ENCODE assay signal across 12 mouse cellular contexts in genomic region chr5:103596467-103597146, GRCm38 (mm10). TPM values are rescaled to one million over a fixed set of nuclear protein-coding genes. Genes with fewer than 3 reads are reported as not detected.
DNase-seq lines count a peak whose midpoint lies in the region; ATAC-seq and TF ChIP-seq lines count a peak whose summit lies in the region.
"Had no signal": no experiment of that assay in that cellular context is flagged by ENCODE, and none has a peak within 500 bp of the region (broad histone marks: within the 10 kb centered on the region; RNA-seq: fewer than 3 reads in every experiment).

No protein-coding gene starts in this region.

- no peak for ATAC-seq in heart, embryonic 16.5 days (replicated peaks; ENCODE audit: extremely low read depth, insufficient read depth, low FRiP score)
- peak; percentile 84 for ATAC-seq in embryonic facial prominence, embryonic 14.5 days (ENCODE audit: low read depth)
- peak; percentile 72; the same call in 1 of the 2 replicates for ATAC-seq in forebrain, postnatal 0 days
- ATAC-seq in midbrain, embryonic 15.5 days (replicated peaks): peak; percentile 68
- no peak for ATAC-seq in kidney, embryonic 16.5 days (ENCODE audit: low FRiP score, low TSS enrichment)

- no peak for DNase-seq in heart, postnatal 36 days
- DNase-seq in embryonic facial prominence, embryonic 14.5 days (ENCODE audit: low spot score): peak; percentile 82
- peak; percentile 45 for DNase-seq in forebrain, postnatal 0 days
- no peak for DNase-seq in lung, postnatal 14 days
- DNase-seq: adrenal gland, adult 8-10 months had no signal

- no peak overlapping the region for H3K9ac ChIP-seq in heart, embryonic 16.5 days (ENCODE audit: low read length)
- H3K9ac ChIP-seq in embryonic facial prominence, embryonic 14.5 days (ENCODE audit: low read depth, low read length): no peak overlapping the region
- no peak overlapping the region for H3K9ac ChIP-seq in forebrain, postnatal 0 days
- no peak overlapping the region for H3K9ac ChIP-seq in midbrain, embryonic 15.5 days
- no peak overlapping the region for H3K9ac ChIP-seq in kidney, embryonic 16.5 days (replicated peaks; ENCODE audit: low read length)

- TF ChIP-seq CTCF in forebrain, postnatal 0 days (IDR thresholded peaks at IDR 0.05; ENCODE audit: low read depth): no peak

- WGBS in heart, embryonic 16.5 days: 79% methylated on average over 14 of the region's 14 CpGs
- 64% methylated on average over 14 of the region's 14 CpGs for WGBS in embryonic facial prominence, embryonic 14.5 days
- 54% methylated on average over 14 of the region's 14 CpGs for whole genome bisulfite sequencing in forebrain, postnatal 0 days
- 52% methylated on average over 14 of the region's 14 CpGs for WGBS in midbrain, embryonic 15.5 days
- 73% methylated on average over 14 of the region's 14 CpGs for WGBS in kidney, embryonic 16.5 days

- no peak overlapping the region for H3K4me3 ChIP-seq in heart, embryonic 16.5 days (ENCODE audit: low read length)
- no peak overlapping the region for H3K4me3 ChIP-seq in embryonic facial prominence, embryonic 14.5 days (ENCODE audit: low read depth, low read length)
- H3K4me3 ChIP-seq in forebrain, postnatal 0 days (ENCODE audit: low read depth, low read length): no peak overlapping the region
- H3K4me3 ChIP-seq in midbrain, embryonic 15.5 days: no peak overlapping the region
- H3K4me3 ChIP-seq in kidney, embryonic 16.5 days (ENCODE audit: low read length): no peak overlapping the region

- H3K27me3 ChIP-seq in heart, embryonic 16.5 days (ENCODE audit: control insufficient read depth, insufficient read depth, low read length): no peaks in the 10 kb centered on the region
- H3K27me3 ChIP-seq in embryonic facial prominence, embryonic 14.5 days (replicated peaks; ENCODE audit: control insufficient read depth, insufficient read depth, low read length): no peaks in the 10 kb centered on the region
- H3K27me3 ChIP-seq in forebrain, postnatal 0 days (ENCODE audit: insufficient read depth, low read length): no peaks in the 10 kb centered on the region
- no peaks in the 10 kb centered on the region for H3K27me3 ChIP-seq in midbrain, embryonic 15.5 days (replicated peaks)
- H3K27me3 ChIP-seq in kidney, embryonic 16.5 days (ENCODE audit: insufficient read depth, low read length): no peaks in the 10 kb centered on the region

- intact Hi-C loops in heart, postnatal 36 days (cut with DNase I): loop anchor here (5.0 kb wide), 1 partner anchor 56 kb away; no protein-coding TSS in a partner anchor

- H3K4me2 ChIP-seq in heart, embryonic 16.5 days (ENCODE audit: low read depth, low read length): no peak overlapping the region
- H3K4me2 ChIP-seq in embryonic facial prominence, embryonic 14.5 days (ENCODE audit: low read depth, low read length): no peak overlapping the region
- H3K4me2 ChIP-seq in forebrain, postnatal 0 days (ENCODE audit: low read depth): no peak overlapping the region
- H3K4me2 ChIP-seq in midbrain, embryonic 15.5 days: no peak overlapping the region
- no peak overlapping the region for H3K4me2 ChIP-seq in kidney, embryonic 16.5 days (replicated peaks; ENCODE audit: low read depth, low read length)

- peaks cover 26% of the 10 kb centered on the region for H3K4me1 ChIP-seq in heart, embryonic 16.5 days (ENCODE audit: control insufficient read depth, insufficient read depth, low read length)
- no peaks in the 10 kb centered on the region; the same call in 1 of the 2 replicates for H3K4me1 ChIP-seq in embryonic facial prominence, embryonic 14.5 days (ENCODE audit: control insufficient read depth, insufficient read depth, low read length)
- H3K4me1 ChIP-seq in forebrain, postnatal 0 days (ENCODE audit: insufficient read depth): peaks cover 7% of the 10 kb centered on the region; the same call in 1 of the 2 replicates
- H3K4me1 ChIP-seq in midbrain, embryonic 15.5 days: peaks cover 19% of the 10 kb centered on the region
- H3K4me1 ChIP-seq in kidney, embryonic 16.5 days (ENCODE audit: insufficient read depth, low read length): no peaks in the 10 kb centered on the region

- no peaks in the 10 kb centered on the region for H3K9me3 ChIP-seq in heart, embryonic 16.5 days (replicated peaks; ENCODE audit: control insufficient read depth, low read length)
- H3K9me3 ChIP-seq in embryonic facial prominence, embryonic 14.5 days (ENCODE audit: control insufficient read depth, low read length): no peaks in the 10 kb centered on the region
- H3K9me3 ChIP-seq in forebrain, postnatal 0 days (ENCODE audit: low read length): no peaks in the 10 kb centered on the region
- no peaks in the 10 kb centered on the region for H3K9me3 ChIP-seq in midbrain, embryonic 15.5 days
- H3K9me3 ChIP-seq in kidney, embryonic 16.5 days (ENCODE audit: low read length): no peaks in the 10 kb centered on the region

- peaks cover 3% of the 10 kb centered on the region; the same call in 1 of the 2 replicates for H3K36me3 ChIP-seq in heart, embryonic 16.5 days (ENCODE audit: control insufficient read depth, insufficient read depth)
- peaks cover 10% of the 10 kb centered on the region; the same call in 1 of the 2 replicates for H3K36me3 ChIP-seq in embryonic facial prominence, embryonic 14.5 days (ENCODE audit: control insufficient read depth, insufficient read depth, low read length)
- no peaks in the 10 kb centered on the region for H3K36me3 ChIP-seq in forebrain, postnatal 0 days (ENCODE audit: insufficient read depth)
- H3K36me3 ChIP-seq in midbrain, embryonic 15.5 days (replicated peaks): no peaks in the 10 kb centered on the region
- peaks cover 24% of the 10 kb centered on the region for H3K36me3 ChIP-seq in kidney, embryonic 16.5 days (ENCODE audit: insufficient read depth, low read length)
- H3K36me3 ChIP-seq: G1E had no signal

- H3K27ac ChIP-seq in heart, embryonic 16.5 days (ENCODE audit: low read length): peak overlapping the region; percentile 76
- peak overlapping the region; percentile 52 for H3K27ac ChIP-seq in embryonic facial prominence, embryonic 14.5 days (replicated peaks; ENCODE audit: low read depth, low read length)
- no peak overlapping the region for H3K27ac ChIP-seq in forebrain, postnatal 0 days (ENCODE audit: low read depth, low read length)
- H3K27ac ChIP-seq in midbrain, embryonic 15.5 days: peak overlapping the region; percentile 67
- H3K27ac ChIP-seq in kidney, embryonic 16.5 days (ENCODE audit: low read length): no peak overlapping the region

RNA-seq across cellular contexts. Expression of gene Slc10a6, which starts 32.6 kb away (rescaled TPM):
- polyA plus RNA-seq in heart, embryonic 16.5 days (2015; fragmentation: Nextera tagmentation; extraction: Ambion mirVana): 2.2 and 2.5 TPM in 2 replicates
- 1 to 10 TPM; 5.2 to 8.0 TPM for total RNA-seq in heart, postnatal 36 days (2021)
- polyA plus RNA-seq in embryonic facial prominence, embryonic 14.5 days (2014; fragmentation: Nextera tagmentation; extraction: Ambion mirVana): 1.4 and 1.6 TPM in 2 replicates
- 0.08 and 0.76 TPM in 2 replicates for total RNA-seq in forebrain, postnatal 0 days (2014; rRNA removed)
- polyA plus RNA-seq in forebrain, postnatal 0 days (2015; fragmentation: Nextera tagmentation; extraction: Ambion mirVana): 0.07 and 0.09 TPM in 2 replicates
- polyA plus RNA-seq in midbrain, embryonic 15.5 days (2015; fragmentation: Nextera tagmentation; extraction: Ambion mirVana): 0.13 TPM in 2 replicates
- 0.11 and 0.26 TPM in 2 replicates for polyA plus RNA-seq in kidney, embryonic 16.5 days (2015; fragmentation: Nextera tagmentation; extraction: Ambion mirVana)
- total RNA-seq: layer of hippocampus, adult 18-20 months; megakaryocyte progenitor cell, adult 5-6 weeks had no signal
- polyA plus RNA-seq: G1E had no signal

RNA-seq across cellular contexts. Expression of gene 1700016H13Rik, which starts 59.2 kb away (rescaled TPM):
- polyA plus RNA-seq in heart, embryonic 16.5 days (2015; fragmentation: Nextera tagmentation; extraction: Ambion mirVana): 0.24 and 0.35 TPM in 2 replicates
- not detected for total RNA-seq in heart, postnatal 36 days (2021)
- 0.24 TPM in 1 of 2 replicates, not detected in the other for polyA plus RNA-seq in embryonic facial prominence, embryonic 14.5 days (2014; fragmentation: Nextera tagmentation; extraction: Ambion mirVana)
- 0.33 and 1.0 TPM in 2 replicates for total RNA-seq in forebrain, postnatal 0 days (2014; rRNA removed)
- polyA plus RNA-seq in forebrain, postnatal 0 days (2015; fragmentation: Nextera tagmentation; extraction: Ambion mirVana): 0.24 and 0.38 TPM in 2 replicates
- polyA plus RNA-seq in midbrain, embryonic 15.5 days (2015; fragmentation: Nextera tagmentation; extraction: Ambion mirVana): 0.17 and 0.93 TPM in 2 replicates
- 0.14 TPM in 1 of 2 replicates, not detected in the other for polyA plus RNA-seq in kidney, embryonic 16.5 days (2015; fragmentation: Nextera tagmentation; extraction: Ambion mirVana)
- total RNA-seq: adrenal gland, adult 8-10 months; G1E; layer of hippocampus, adult 18-20 months; liver, adult 2 months had no signal
- polyA plus RNA-seq: G1E; liver, adult 2 months had no signal

Comparison
In these comparisons a context has a peak if more than half of its experiments do, and no peak if none do; other contexts are left out.
1. ATAC-seq: peak in embryonic facial prominence, embryonic 14.5 days (single experiment), forebrain, postnatal 0 days (single experiment) and midbrain, embryonic 15.5 days (single experiment); none in heart, embryonic 16.5 days (single experiment) and kidney, embryonic 16.5 days (single experiment).
2. H3K27ac ChIP-seq: peak in heart, embryonic 16.5 days (single experiment), embryonic facial prominence, embryonic 14.5 days (single experiment) and midbrain, embryonic 15.5 days (single experiment); none in forebrain, postnatal 0 days (single experiment) and kidney, embryonic 16.5 days (single experiment).
3. DNase-seq: peak in embryonic facial prominence, embryonic 14.5 days (single experiment) and forebrain, postnatal 0 days (single experiment); none in heart, postnatal 36 days (0 of 2) and lung, postnatal 14 days (single experiment).